Mouse (Mus musculus) lung, postnatal 0 days (tissue): ENCODE data around the gene Dhdh. TPM values are rescaled to one million over a fixed set of nuclear protein-coding genes. Genes with fewer than 3 reads are reported as not detected.
"Not testable (repeated sequence)": the region's sequence is repeated elsewhere in the genome, so short reads cannot be mapped to it uniquely, and the experiment has no call there.

Experiments used
- ATAC-seq: fragments of 200-750 bp; cut with Nextera tagmentation; 2 replicates; pipeline ENCODE4 v1.8.0; 2017; ENCODE audit warnings: moderate library complexity
- DNase-seq: peaks from one replicate; pipeline ENCODE4 v3.0.0-alpha.2; 2016; ENCODE audit warnings: low spot score
- H3K27ac ChIP-seq: fragments of 300-500 bp; sonication (generic); 2 replicates; pipeline ENCODE4 v1.5.1; 2014; ENCODE audit warnings: antibody characterized with exemption, mild to moderate bottlenecking, low read length, mixed read lengths
- H3K27me3 ChIP-seq: fragments of 300-500 bp; sonication (generic); replicated peaks from 2 replicates; pipeline ENCODE4 v1.6.1; 2014; ENCODE audit warnings: low read length, mixed read lengths; ENCODE audit not compliant: insufficient read depth
- H3K36me3 ChIP-seq: fragments of 300-500 bp; sonication (generic); 2 replicates; pipeline ENCODE4 v1.6.1; 2014; ENCODE audit warnings: low read length, mixed read lengths; ENCODE audit not compliant: insufficient read depth
- H3K4me1 ChIP-seq: fragments of 300-500 bp; sonication (generic); 2 replicates; pipeline ENCODE4 v1.6.1; 2014; ENCODE audit warnings: antibody characterized with exemption, low read depth, low read length, mixed read lengths; ENCODE audit not compliant: insufficient read depth
- H3K4me2 ChIP-seq: fragments of 300-500 bp; sonication (generic); replicated peaks from 2 replicates; pipeline ENCODE4 v1.6.1; 2014; ENCODE audit warnings: low read depth, mild to moderate bottlenecking, low read length, moderate library complexity, mixed read lengths
- H3K4me3 ChIP-seq: fragments of 300-500 bp; sonication (generic); 2 replicates; pipeline ENCODE4 v1.5.1; 2014; ENCODE audit warnings: low read depth, low read length
- H3K9ac ChIP-seq: fragments of 300-500 bp; sonication (generic); replicated peaks from 2 replicates; pipeline ENCODE4 v1.6.1; 2014; ENCODE audit warnings: low read depth, mild to moderate bottlenecking
- H3K9me3 ChIP-seq: fragments of 300-500 bp; sonication (generic); 2 replicates; pipeline ENCODE4 v1.6.1; 2016; ENCODE audit warnings: low read length, mixed read lengths
- CTCF ChIP-seq: IDR thresholded peaks from 2 replicates; pipeline ENCODE4 v1.5.1; 2016; ENCODE audit warnings: antibody characterized with exemption, mild to moderate bottlenecking
- EP300 ChIP-seq: IDR thresholded peaks from 2 replicates; pipeline ENCODE4 v1.6.1; 2016; ENCODE audit warnings: antibody characterized with exemption, mild to moderate bottlenecking, control low read depth
- WGBS: fragments of 180-500 bp; shearing (Covaris S2); extraction: QIAGEN DNeasy Blood & Tissue Kit; methylation state at CpG from one replicate; pipeline ENCODE4 v1.1.7; 2014; 5-methylcytosine and 5-hydroxymethylcytosine counted together
- polyA plus RNA-seq: library from polyadenylated mRNA; unstranded; fragments of >200 nt; fragmentation: Nextera tagmentation; extraction: Ambion mirVana; gene quantifications from 2 replicates; pipeline ENCODE4 v1.2.1, GENCODE M21; 2015

Gene Dhdh
- polyA plus RNA-seq, 1 experiment from 2014 or later: 3.5 TPM

DNA sequence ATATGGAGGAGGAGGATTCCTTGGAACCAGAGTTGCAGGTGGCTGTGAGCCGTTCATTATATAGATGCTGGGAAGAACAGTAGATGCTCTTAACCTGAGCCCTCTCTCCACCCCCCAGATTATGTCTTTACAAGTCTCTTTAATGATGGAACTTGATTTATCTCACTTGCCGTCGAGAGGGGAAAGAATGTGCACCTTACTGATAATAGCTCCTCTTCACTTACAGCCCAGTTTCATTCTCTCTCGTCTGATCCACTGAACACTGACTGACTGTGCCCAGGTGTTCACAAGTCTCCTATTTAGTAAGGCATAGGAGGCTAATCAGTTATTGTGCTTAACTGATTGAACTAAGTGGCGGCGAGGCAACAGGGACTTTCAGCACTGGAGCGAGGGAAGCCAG, 973 bp upstream of the Dhdh start:
- WGBS: 74% methylated on average over 7 of the region's 7 CpGs
- Histone ChIP-seq H3K4me3 (no peak overlapping the region), H3K27ac (no peak overlapping the region), H3K4me1 (peaks cover 3% of the 10 kb centered on the region; the same call in 1 of the 2 replicates), H3K9ac (no peak overlapping the region), H3K4me2 (no peak overlapping the region), H3K27me3 (no peaks in the 10 kb centered on the region), H3K36me3 (peaks cover 7% of the 10 kb centered on the region; the same call in 1 of the 2 replicates), H3K9me3 (no peaks in the 10 kb centered on the region)
- DNase-seq: no peak
- ATAC-seq: no peak
- TF ChIP-seq EP300: no peak
- TF ChIP-seq CTCF: no peak

DNA sequence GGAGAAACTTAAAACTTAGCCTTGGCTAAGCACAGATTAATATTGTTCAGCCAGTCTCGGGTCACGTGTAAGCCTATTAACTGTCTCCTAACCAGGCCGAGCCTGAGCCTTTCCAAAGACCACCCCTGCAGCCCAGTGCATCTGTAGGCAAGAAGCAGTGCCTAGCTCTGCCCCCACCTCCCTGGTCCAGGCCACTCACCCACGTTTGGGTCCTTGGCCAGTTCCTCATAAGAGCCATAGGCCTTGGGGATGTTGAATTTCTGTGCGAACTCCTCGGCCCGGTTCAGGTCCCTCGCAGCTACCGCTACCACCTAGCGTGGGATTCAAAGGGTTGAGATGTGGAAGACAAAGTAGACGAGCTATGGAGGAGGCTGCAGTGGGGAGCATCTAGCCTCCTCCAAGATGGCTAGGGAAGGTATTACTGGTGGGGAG, 728 bp downstream of the Dhdh start:
- Histone ChIP-seq H3K9me3 (no peaks in the 10 kb centered on the region), H3K36me3 (no peaks in the 10 kb centered on the region), H3K4me3 (peak overlapping the region; percentile 40), H3K27ac (no peak overlapping the region; the same call in 1 of the 2 replicates), H3K4me1 (peaks cover 3% of the 10 kb centered on the region; the same call in 1 of the 2 replicates), H3K4me2 (peak overlapping the region; percentile 67), H3K27me3 (no peaks in the 10 kb centered on the region), H3K9ac (no peak overlapping the region)
- no peak for DNase-seq
- 54% methylated on average over 11 of the region's 11 CpGs for WGBS
- ATAC-seq: no peak
- no peak for TF ChIP-seq CTCF
- no peak for TF ChIP-seq EP300

DNA sequence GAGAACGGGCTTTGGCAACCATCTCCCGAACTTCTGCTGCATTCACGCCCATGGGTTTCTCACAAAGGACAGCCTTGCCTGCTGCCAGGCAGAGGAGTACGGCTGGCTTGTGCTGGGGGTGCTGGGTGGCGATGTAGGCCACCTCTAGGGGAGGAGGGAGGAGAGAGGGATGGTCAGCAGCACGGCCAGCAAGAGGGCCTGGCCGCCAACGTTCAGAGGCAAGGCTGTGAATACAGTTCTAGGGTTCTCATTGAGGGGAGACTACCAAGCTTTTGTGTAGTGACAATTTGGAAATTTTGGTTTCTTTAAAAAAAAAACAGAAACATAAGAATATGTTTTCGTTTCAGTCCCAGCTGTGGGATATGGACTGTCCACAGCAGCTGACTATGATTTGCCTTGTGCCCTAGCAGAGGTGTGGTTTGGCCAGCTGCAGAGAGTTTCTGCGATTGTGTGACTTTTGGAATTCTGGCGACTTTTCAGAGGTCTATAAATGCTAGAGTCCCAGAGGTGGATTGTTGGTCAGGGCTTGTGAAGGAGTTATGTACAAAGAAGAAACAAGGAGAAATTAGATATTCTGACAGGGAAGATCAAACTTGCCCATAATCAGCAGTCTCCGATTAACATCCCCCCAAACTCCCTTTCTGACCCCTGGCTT, 1.7 kb downstream of the Dhdh start, which contains the start of gene Gm45808:
Gm45808 (minus strand) TSS at position 51 of the 655 bp plus-strand sequence.
- Histone ChIP-seq H3K36me3 (no peaks in the 10 kb centered on the region), H3K9me3 (no peaks in the 10 kb centered on the region), H3K27me3 (no peaks in the 10 kb centered on the region), H3K4me2 (no peak within 1 kb of the TSS), H3K27ac (no peak within 1 kb of the TSS), H3K4me3 (no peak within 1 kb of the TSS), H3K9ac (no peak within 1 kb of the TSS), H3K4me1 (peaks cover 3% of the 10 kb centered on the region; the same call in 1 of the 2 replicates)
- ATAC-seq: no peak
- no peak for DNase-seq
- WGBS: 78% methylated on average over 12 of the region's 12 CpGs
- TF ChIP-seq CTCF: no peak
- TF ChIP-seq EP300: no peak

- Histone ChIP-seq H3K4me3 (no peak overlapping the region), H3K4me2 (no peak overlapping the region), H3K9me3 (no peaks in the 10 kb centered on the region), H3K27me3 (no peaks in the 10 kb centered on the region), H3K4me1 (peaks cover 3% of the 10 kb centered on the region; the same call in 1 of the 2 replicates), H3K27ac (no peak overlapping the region), H3K9ac (no peak overlapping the region), H3K36me3 (no peaks in the 10 kb centered on the region)
- TF ChIP-seq CTCF: no peak
- no peak for TF ChIP-seq EP300
- 62% methylated on average over 7 of the region's 7 CpGs for WGBS
- DNase-seq (no peak), ATAC-seq (no peak)
These were observed 2.4 kb downstream of the Dhdh start for GRCm38 (mm10) chr7:45486158-45486557.

DNA sequence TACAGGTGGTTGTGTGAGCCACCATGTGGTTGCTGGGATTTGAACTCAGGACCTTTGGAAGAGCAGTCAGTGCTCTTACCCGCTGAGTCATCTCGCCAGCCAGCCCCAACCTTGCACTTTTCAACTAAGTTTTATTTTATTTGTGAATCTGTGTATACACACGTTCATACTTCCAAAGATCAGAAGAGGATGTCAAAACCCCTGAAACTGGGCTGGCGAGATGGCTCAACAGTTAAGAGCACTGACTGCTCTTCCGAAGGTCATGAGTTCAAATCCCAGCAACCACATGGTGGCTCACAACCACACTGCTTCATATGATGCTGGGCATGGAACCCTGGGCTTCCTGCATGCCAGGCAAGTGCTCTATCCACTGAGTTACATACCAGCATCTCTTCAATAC, 3.6 kb downstream of the Dhdh start:
- not testable (repeated sequence) for ATAC-seq
- WGBS: 95% methylated on average over 5 of the region's 5 CpGs

DNA sequence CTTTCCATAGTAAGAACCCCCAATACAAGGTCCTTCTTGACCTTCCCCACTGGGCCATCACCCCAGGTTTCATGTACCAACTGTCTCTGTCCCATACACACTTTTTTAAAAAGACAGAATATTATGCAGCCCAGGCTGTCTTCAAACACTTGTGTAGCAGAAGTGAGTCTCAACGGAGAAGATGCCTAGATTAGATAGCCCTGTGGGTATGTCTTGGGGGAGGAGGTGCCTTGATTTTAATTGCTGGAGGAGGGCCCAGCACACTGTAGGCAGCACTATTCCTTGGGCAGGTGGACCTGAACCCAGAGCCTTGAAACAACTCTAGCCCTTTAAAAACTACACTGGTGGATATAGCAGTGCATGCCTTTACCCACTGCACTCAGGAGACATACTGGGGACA, 6.4 kb downstream of the Dhdh start:
- no peak for TF ChIP-seq EP300
- no peak for TF ChIP-seq CTCF

More for the DNA sequence above, 3.6 kb downstream of the Dhdh start:
- not testable (repeated sequence) for H3K27ac ChIP-seq, H3K4me3 ChIP-seq, H3K36me3 ChIP-seq, H3K4me1 ChIP-seq, DNase-seq, H3K9ac ChIP-seq, H3K27me3 ChIP-seq, H3K9me3 ChIP-seq, H3K4me2 ChIP-seq

More for the DNA sequence above, 6.4 kb downstream of the Dhdh start:
- Histone ChIP-seq H3K36me3 (no peaks in the 10 kb centered on the region), H3K4me2 (no peak overlapping the region), H3K27ac (no peak overlapping the region), H3K27me3 (no peaks in the 10 kb centered on the region), H3K9me3 (no peaks in the 10 kb centered on the region), H3K4me1 (no peaks in the 10 kb centered on the region), H3K4me3 (no peak overlapping the region), H3K9ac (no peak overlapping the region)
- 83% methylated on average over 1 of the region's 1 CpGs for WGBS
- ATAC-seq (no peak), DNase-seq (no peak)
